Mouse (Mus musculus): Measurements from ENCODE around the gene Sppl2b.

DNA sequence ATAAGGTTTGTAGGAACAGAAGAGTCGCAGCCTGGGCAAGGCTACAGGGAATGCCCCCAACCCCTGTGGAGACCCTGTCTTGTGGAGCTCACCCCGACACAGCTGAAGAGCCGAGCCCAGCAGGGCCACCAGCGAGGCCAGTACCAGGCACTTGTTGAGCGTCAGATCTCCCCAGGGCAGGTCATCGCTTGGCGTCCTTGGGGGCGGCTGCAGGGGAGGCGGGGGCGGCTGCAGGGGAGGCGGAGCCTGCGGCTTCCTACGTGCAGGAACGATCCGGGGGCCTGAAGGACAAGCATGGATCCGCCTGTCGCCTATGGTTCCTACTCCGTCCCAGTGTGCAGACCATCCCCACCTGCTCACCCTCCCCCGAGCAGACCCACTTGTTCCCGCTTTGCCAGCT is 45.0 kb upstream of the Sppl2b start:
- TF ChIP-seq GATA1 (IDR thresholded peaks at IDR 0.05; ENCODE audit: low read length) = no peak
- no peak for TF ChIP-seq TAL1 (IDR thresholded peaks at IDR 0.05; ENCODE audit: low read length)
